Mouse (Mus musculus) Patski (cell line): ENCODE measurements around the gene Cactin. TPM values are rescaled to one million over a fixed set of nuclear protein-coding genes. Genes with fewer than 3 reads are reported as not detected.

ENCODE experiments used
- ATAC-seq: fragments of 100-300 bp; one replicate; pipeline ENCODE4 v1.8.0; 2021
- CTCF ChIA-PET: fragments of 350-600 bp; sonication (Branson Sonifier 250); formaldehyde crosslinking; loops from one replicate; lab custom pipeline; 2022; ENCODE audit warnings: inconsistent platforms; lab: Charles Lee
- POLR2A ChIA-PET: fragments of 350-600 bp; sonication (Branson Sonifier 250); formaldehyde crosslinking; loops from one replicate; lab custom pipeline; 2022; ENCODE audit warnings: antibody characterized with exemption, inconsistent platforms; lab: Charles Lee
- DNase-seq: peaks from one replicate; pipeline ENCODE4 v3.0.0-alpha.2; 2011; ENCODE audit warnings: low read depth, low spot score
- H3K27me3 ChIP-seq: fragments of 371-371 bp; one replicate; pipeline ENCODE4 v1.5.1; 2021
- CTCF ChIP-seq: fragments of 100-300 bp; IDR thresholded peaks from one replicate; pipeline ENCODE4 v1.5.1; 2021
- in situ Hi-C: fragments of 300-500 bp; cut with MboI; formaldehyde crosslinking; loops from 3 replicates; pipeline ENCODE4 v1.11.1; 2018; ENCODE audit warnings: low pct_unique_long_range_greater_than_20kb, mixed read lengths
- polyA plus RNA-seq: library from polyadenylated mRNA; unstranded; gene quantifications from one replicate; pipeline ENCODE4 v1.2.3, GENCODE M21; 2021

The Cactin gene
- polyA plus RNA-seq, 1 experiment from 2014 or later, result 34.5 TPM

- H3K27me3 ChIP-seq, result no peaks in the 10 kb centered on the region
- no peak for DNase-seq
- no peak for TF ChIP-seq CTCF
- ChIA-PET CTCF (interaction anchor here (1.5 to 2.1 kb wide), 2 partner anchors 10 to 59 kb away, joined by 5 to 10 read pairs; partner anchors contain the start of gene Pip5k1c), POLR2A (no interaction called here)
- in situ Hi-C loops, result loop anchor here (5.0 kb wide), 1 partner anchor 64 kb away; no protein-coding TSS in a partner anchor
- ATAC-seq, result no peak
Observed at GRCm38 (mm10) chr10:81351678-81352291, 30.9 kb downstream of the Cactin start.

GRCm38 (mm10) chr10:81354738-81355477, 34.0 kb downstream of the Cactin start:
- no peak for TF ChIP-seq CTCF
- in situ Hi-C loops, result loop anchor here (5.0 kb wide), 1 partner anchor 68 kb away; no protein-coding TSS in a partner anchor
- ATAC-seq, result no peak
- no peak for DNase-seq
- POLR2A ChIA-PET, result no interaction called here
- CTCF ChIA-PET, result interaction anchor here (1.2 to 1.7 kb wide), 2 partner anchors 62 to 66 kb away, joined by 5 read pairs; partner anchors contain the start of gene Pip5k1c
- H3K27me3 ChIP-seq, result no peaks in the 10 kb centered on the region

- TF ChIP-seq CTCF, result no peak
- in situ Hi-C loops, result no loop called here
- ATAC-seq (no peak), DNase-seq (no peak)
- no peaks in the 10 kb centered on the region for H3K27me3 ChIP-seq
- POLR2A ChIA-PET, result no interaction called here
- CTCF ChIA-PET, result no interaction called here
Observed at GRCm38 (mm10) chr10:81355533-81355932, 34.6 kb downstream of the Cactin start.

GRCm38 (mm10) chr10:81356352-81356990, 35.6 kb downstream of the Cactin start:
- ChIA-PET POLR2A (interaction anchor here (1.0 to 1.2 kb wide), 2 partner anchors 17 to 36 kb away, joined by 3 read pairs; partner anchors contain the start of gene Smim24), CTCF (no interaction called here)
- ATAC-seq (no peak), DNase-seq (no peak)
- no peaks in the 10 kb centered on the region for H3K27me3 ChIP-seq
- TF ChIP-seq CTCF, result no peak
- in situ Hi-C loops, result no loop called here

- no peak for TF ChIP-seq CTCF
- in situ Hi-C loops, result no loop called here
- ATAC-seq (peak; percentile 77), DNase-seq (no peak)
- ChIA-PET CTCF (no interaction called here), POLR2A (interaction anchor here (0.8 to 1.2 kb wide), 3 partner anchors 16 to 67 kb away, joined by 3 to 4 read pairs (median 3); partner anchors contain the start of gene Smim24)
- no peaks in the 10 kb centered on the region for H3K27me3 ChIP-seq
Observed at GRCm38 (mm10) chr10:81356991-81357844, 36.3 kb downstream of the Cactin start, which contains the start of gene Mfsd12. Gene Mfsd12 (plus strand): TSS chr10:81357491.

- no peaks in the 10 kb centered on the region for H3K27me3 ChIP-seq
- in situ Hi-C loops, result no loop called here
- POLR2A ChIA-PET, result interaction anchor here (0.8 kb wide), 1 partner anchor 68 kb away, joined by 4 read pairs; no protein-coding TSS in a partner anchor
- DNase-seq, result no peak
- CTCF ChIA-PET, result no interaction called here
- TF ChIP-seq CTCF, result no peak
- ATAC-seq, result no peak
Observed at GRCm38 (mm10) chr10:81358209-81358608, 37.3 kb downstream of the Cactin start.

- in situ Hi-C loops, result no loop called here
- DNase-seq (no peak), ATAC-seq (peak; percentile 20)
- no peak for TF ChIP-seq CTCF
- CTCF ChIA-PET, result no interaction called here
- H3K27me3 ChIP-seq, result no peaks in the 10 kb centered on the region
- POLR2A ChIA-PET, result no interaction called here
Observed at GRCm38 (mm10) chr10:81358841-81359240, 37.9 kb downstream of the Cactin start.

- in situ Hi-C loops, result no loop called here
- no peak for DNase-seq
- no peaks in the 10 kb centered on the region for H3K27me3 ChIP-seq
- no peak for ATAC-seq
- ChIA-PET POLR2A (interaction anchor here (1.2 kb wide), 1 partner anchor 17 kb away, joined by 3 read pairs; no protein-coding TSS in a partner anchor), CTCF (interaction anchor here (1.2 kb wide), 1 partner anchor 10 kb away, joined by 3 read pairs; the partner anchor contains the start of gene Hmg20b)
- no peak for TF ChIP-seq CTCF
Observed at GRCm38 (mm10) chr10:81360721-81361120, 39.8 kb downstream of the Cactin start.

- DNase-seq (no peak), ATAC-seq (no peak)
- H3K27me3 ChIP-seq, result no peaks in the 10 kb centered on the region
- CTCF ChIA-PET, result interaction anchor here (1.0 kb wide), 1 partner anchor 15 kb away, joined by 3 read pairs; no protein-coding TSS in a partner anchor
- POLR2A ChIA-PET, result no interaction called here
- no peak for TF ChIP-seq CTCF
- in situ Hi-C loops, result no loop called here
Observed at GRCm38 (mm10) chr10:81362336-81362949, 41.5 kb downstream of the Cactin start.
